Mouse (Mus musculus): ENCODE measurements around the gene Yrdc. TPM values are rescaled to one million over a fixed set of nuclear protein-coding genes. Genes with fewer than 3 reads are reported as not detected.

Yrdc gene
- polyA plus RNA-seq, 1 experiment = 22.4 TPM

DNA sequence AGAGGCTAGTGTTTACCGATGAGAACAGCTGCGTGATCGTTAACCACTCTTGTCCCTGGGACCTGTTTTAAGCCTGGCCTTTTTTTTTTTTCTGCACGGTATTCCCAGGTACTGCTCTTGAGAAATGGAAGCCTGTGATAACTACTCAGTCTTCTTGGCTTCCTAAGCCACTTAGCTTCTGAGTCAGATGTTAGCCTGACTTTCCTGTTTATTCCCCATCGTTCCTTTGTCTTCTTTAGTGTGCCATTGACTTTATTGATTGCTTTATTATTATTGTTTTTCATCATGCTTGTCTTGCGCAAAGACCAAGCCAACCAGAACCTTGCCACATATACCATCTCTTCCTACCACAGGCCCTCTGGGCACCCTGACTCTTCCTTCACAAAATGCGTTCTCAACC is 40.4 kb upstream of the Yrdc start:
- Histone ChIP-seq H3K36me3 (ENCODE audit: control insufficient read depth, insufficient read depth, low read length) (peaks cover 32% of the 10 kb centered on the region), H3K27me3 (ENCODE audit: control insufficient read depth, insufficient read depth, low read length) (no peaks in the 10 kb centered on the region), H3K27ac (ENCODE audit: insufficient read depth, low read depth, low read length) (no peak overlapping the region), H3K4me1 (ENCODE audit: control insufficient read depth, insufficient read depth, insufficient read length, low read length) (peaks cover 20% of the 10 kb centered on the region; the same call in 1 of the 2 replicates), H3K4me3 (ENCODE audit: low read depth, low read length) (no peak overlapping the region)
- TF ChIP-seq POLR2A (IDR thresholded peaks at IDR 0.05; ENCODE audit: low read depth, low read length) = no peak
- no peak for TF ChIP-seq CTCF (IDR thresholded peaks at IDR 0.05; ENCODE audit: extremely low read depth, insufficient read length, insufficient replicate concordance, low read depth, low read length)
- 73% methylated on average over 7 of the region's 7 CpGs for WGBS

DNA sequence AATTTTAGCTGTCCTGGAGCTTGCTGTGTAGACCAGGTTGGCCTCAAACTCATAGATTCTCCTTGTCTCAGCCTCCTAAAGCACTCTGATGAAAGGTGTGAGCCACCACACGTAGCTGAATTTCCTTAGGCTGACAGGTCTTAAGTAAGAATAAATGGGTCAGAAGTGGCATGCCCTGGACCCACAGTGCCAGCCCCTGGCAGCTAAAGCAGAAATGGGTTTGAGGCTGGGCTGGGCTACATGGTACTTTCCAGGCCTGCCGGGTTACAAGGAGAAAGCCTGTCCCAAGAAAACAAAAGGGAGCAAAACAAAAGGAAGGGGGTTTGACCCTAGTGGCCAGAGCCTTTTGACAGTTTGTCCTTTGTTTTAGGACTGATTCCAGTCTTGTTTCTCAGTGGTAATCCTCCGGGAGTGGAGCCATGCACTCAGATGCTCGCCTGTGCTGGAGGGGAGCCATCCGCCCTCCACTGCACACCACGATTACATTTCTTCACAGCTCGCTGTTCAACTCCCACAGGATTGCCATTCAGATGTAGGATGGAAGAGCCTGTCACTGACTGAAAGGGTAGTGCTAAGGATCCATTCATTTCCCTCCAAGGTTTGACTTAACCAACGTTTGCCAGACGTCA is 39.0 kb upstream of the Yrdc start:
- 76% methylated on average over 9 of the region's 9 CpGs for WGBS
- Histone ChIP-seq H3K4me3 (ENCODE audit: low read depth, low read length) (no peak overlapping the region), H3K27ac (ENCODE audit: insufficient read depth, low read depth, low read length) (no peak overlapping the region), H3K4me1 (ENCODE audit: control insufficient read depth, insufficient read depth, insufficient read length, low read length) (peaks cover 14% of the 10 kb centered on the region; the same call in 1 of the 2 replicates), H3K36me3 (ENCODE audit: control insufficient read depth, insufficient read depth, low read length) (peaks cover 28% of the 10 kb centered on the region), H3K27me3 (ENCODE audit: control insufficient read depth, insufficient read depth, low read length) (no peaks in the 10 kb centered on the region)
- TF ChIP-seq POLR2A (IDR thresholded peaks at IDR 0.05; ENCODE audit: low read depth, low read length) = no peak
- TF ChIP-seq CTCF (IDR thresholded peaks at IDR 0.05; ENCODE audit: extremely low read depth, insufficient read length, insufficient replicate concordance, low read depth, low read length) = no peak

DNA sequence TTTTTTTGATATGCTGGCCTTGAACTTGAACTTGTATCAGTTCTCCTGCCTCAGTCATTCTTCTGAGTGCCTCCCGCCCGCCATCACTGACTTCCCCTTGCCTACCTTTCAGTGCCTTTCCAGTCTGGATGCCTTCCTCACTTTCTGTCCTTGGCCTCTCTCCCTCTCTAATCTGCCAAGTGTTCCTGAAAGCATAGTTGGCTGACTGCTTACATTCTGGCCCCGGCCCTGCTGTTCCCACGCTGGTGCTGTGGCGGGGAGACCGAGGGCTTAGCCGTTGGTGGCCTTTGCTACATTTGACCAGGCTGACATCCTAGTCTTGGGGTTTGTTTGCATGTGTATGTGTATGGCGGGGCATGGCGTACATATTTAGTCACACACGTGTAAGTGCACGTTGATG is 34.6 kb upstream of the Yrdc start:
- no peak for TF ChIP-seq CTCF (IDR thresholded peaks at IDR 0.05; ENCODE audit: extremely low read depth, insufficient read length, insufficient replicate concordance, low read depth, low read length)
- TF ChIP-seq POLR2A (IDR thresholded peaks at IDR 0.05; ENCODE audit: low read depth, low read length) = no peak
- WGBS = 82% methylated on average over 11 of the region's 11 CpGs
- peaks cover 14% of the 10 kb centered on the region; the same call in 1 of the 2 replicates for H3K4me1 ChIP-seq (ENCODE audit: control insufficient read depth, insufficient read depth, insufficient read length, low read length)
- H3K27ac ChIP-seq (ENCODE audit: insufficient read depth, low read depth, low read length) = no peak overlapping the region
- no peaks in the 10 kb centered on the region for H3K27me3 ChIP-seq (ENCODE audit: control insufficient read depth, insufficient read depth, low read length)
- H3K4me3 ChIP-seq (ENCODE audit: low read depth, low read length) = no peak overlapping the region
- peaks cover 25% of the 10 kb centered on the region for H3K36me3 ChIP-seq (ENCODE audit: control insufficient read depth, insufficient read depth, low read length)

DNA sequence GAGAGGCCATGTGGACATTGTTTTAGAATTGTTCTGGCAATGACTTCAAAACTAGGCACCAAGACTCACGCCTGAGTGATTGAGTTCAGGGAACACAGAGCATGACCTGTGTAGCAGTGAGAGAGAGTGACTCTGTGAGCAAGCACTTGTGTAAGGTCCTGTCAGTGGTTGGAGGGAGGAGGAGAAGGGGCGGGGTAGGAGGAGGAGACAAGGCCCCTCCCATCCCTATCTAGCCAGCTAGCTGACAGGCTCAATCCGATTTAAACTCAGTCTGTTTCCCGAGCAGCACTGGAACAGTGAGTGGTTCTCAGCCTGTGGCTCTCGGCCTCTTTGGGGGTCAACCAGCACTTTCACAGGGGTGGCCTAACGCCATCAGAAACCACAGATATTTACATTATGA is 32.7 kb upstream of the Yrdc start:
- WGBS = 12% methylated on average over 6 of the region's 6 CpGs
- H3K36me3 ChIP-seq (ENCODE audit: control insufficient read depth, insufficient read depth, low read length) = peaks cover 30% of the 10 kb centered on the region
- no peak for TF ChIP-seq CTCF (IDR thresholded peaks at IDR 0.05; ENCODE audit: extremely low read depth, insufficient read length, insufficient replicate concordance, low read depth, low read length)
- peak; percentile 63; the same call in 1 of the 2 replicates for TF ChIP-seq POLR2A (IDR thresholded peaks at IDR 0.05; ENCODE audit: low read depth, low read length)
- peak overlapping the region; percentile 48 for H3K27ac ChIP-seq (ENCODE audit: insufficient read depth, low read depth, low read length)
- H3K4me1 ChIP-seq (ENCODE audit: control insufficient read depth, insufficient read depth, insufficient read length, low read length) = peaks cover 14% of the 10 kb centered on the region; the same call in 1 of the 2 replicates
- no peak overlapping the region for H3K4me3 ChIP-seq (ENCODE audit: low read depth, low read length)
- H3K27me3 ChIP-seq (ENCODE audit: control insufficient read depth, insufficient read depth, low read length) = no peaks in the 10 kb centered on the region

DNA sequence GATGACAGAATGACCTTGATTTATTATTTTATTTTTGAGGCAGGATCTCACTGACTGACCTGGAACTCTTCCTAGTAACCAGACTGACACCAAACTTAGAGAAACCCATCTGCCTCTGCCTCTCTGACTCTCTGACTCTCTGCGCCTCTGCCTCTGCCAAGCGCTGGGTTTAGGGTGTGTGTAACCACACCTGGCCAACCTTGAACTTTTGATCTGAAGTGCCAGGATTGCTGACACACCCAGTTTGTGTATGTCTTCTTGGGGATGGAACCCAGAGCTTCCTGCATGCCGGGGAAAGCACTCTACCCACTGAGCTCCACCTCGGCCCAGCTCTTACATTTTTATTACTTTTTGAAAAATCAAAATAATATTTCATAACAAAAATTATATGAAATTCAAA is 31.6 kb upstream of the Yrdc start:
- Histone ChIP-seq H3K27ac (ENCODE audit: insufficient read depth, low read depth, low read length) (peak overlapping the region; percentile 48; the same call in 1 of the 2 replicates), H3K36me3 (ENCODE audit: control insufficient read depth, insufficient read depth, low read length) (peaks cover 39% of the 10 kb centered on the region)

DNA sequence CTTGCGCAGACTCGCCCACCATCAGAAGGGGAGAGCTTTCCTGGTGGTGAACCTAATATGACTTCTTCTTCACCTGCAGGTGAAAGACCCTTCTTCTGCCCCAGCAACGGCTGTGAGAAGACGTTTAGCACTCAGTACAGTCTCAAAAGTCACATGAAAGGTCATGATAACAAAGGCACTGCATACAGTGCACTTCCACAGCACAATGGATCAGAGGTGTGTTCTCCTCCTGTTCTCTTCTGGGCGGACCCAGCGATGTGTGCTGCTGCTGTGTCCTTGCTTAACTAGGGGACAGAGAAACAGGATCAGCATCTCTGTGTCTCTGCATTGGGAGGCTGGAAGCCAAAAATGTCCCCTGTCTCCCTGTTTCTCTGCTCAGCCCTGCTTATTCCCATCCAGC is 25.5 kb upstream of the Yrdc start:
- Histone ChIP-seq H3K36me3 (ENCODE audit: control insufficient read depth, insufficient read depth, low read length) (peaks cover 71% of the 10 kb centered on the region), H3K27ac (ENCODE audit: insufficient read depth, low read depth, low read length) (no peak overlapping the region), H3K4me1 (ENCODE audit: control insufficient read depth, insufficient read depth, insufficient read length, low read length) (no peaks in the 10 kb centered on the region), H3K27me3 (ENCODE audit: control insufficient read depth, insufficient read depth, low read length) (no peaks in the 10 kb centered on the region), H3K4me3 (ENCODE audit: low read depth, low read length) (no peak overlapping the region)
- WGBS = 91% methylated on average over 6 of the region's 6 CpGs
- no peak for TF ChIP-seq CTCF (IDR thresholded peaks at IDR 0.05; ENCODE audit: extremely low read depth, insufficient read length, insufficient replicate concordance, low read depth, low read length)

More for the DNA sequence above, 31.6 kb upstream of the Yrdc start:
- Histone ChIP-seq H3K27me3 (ENCODE audit: control insufficient read depth, insufficient read depth, low read length) (no peaks in the 10 kb centered on the region), H3K4me1 (ENCODE audit: control insufficient read depth, insufficient read depth, insufficient read length, low read length) (peaks cover 14% of the 10 kb centered on the region; the same call in 1 of the 2 replicates), H3K4me3 (ENCODE audit: low read depth, low read length) (no peak overlapping the region)
- 22% methylated on average over 4 of the region's 4 CpGs for WGBS
- TF ChIP-seq CTCF (IDR thresholded peaks at IDR 0.05; ENCODE audit: extremely low read depth, insufficient read length, insufficient replicate concordance, low read depth, low read length) (no peak), POLR2A (IDR thresholded peaks at IDR 0.05; ENCODE audit: low read depth, low read length) (no peak)

DNA sequence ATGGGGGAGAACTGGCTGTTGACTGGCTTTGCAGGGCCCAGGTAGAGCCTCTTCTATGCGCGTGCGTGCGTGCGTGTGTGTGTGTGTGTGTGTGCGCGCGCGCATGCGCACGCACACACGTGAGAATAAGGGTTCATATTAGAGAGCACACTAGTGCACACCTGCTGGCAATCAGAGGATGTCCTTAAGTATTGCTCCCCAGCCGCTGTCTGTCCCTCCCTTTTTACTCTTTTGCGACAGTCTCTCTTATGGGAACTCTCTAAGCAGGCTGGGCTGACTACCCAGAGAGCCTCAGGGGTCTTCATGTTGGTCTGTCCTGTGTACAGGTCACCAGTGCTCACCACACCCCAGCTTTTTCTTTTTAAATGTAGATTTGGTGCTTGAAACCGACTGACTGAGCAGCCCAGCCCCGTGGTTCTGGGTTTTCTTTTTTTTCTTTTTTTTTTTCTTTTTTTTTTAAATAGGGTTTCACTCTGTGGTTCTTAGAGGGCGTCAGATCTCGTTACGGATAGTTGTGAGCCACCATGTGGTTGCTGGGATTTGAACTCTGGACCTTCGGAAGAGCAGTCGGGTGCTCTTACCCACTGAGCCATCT is 25.0 kb upstream of the Yrdc start:
- Histone ChIP-seq H3K4me3 (ENCODE audit: low read depth, low read length) (no peak overlapping the region), H3K4me1 (ENCODE audit: control insufficient read depth, insufficient read depth, insufficient read length, low read length) (no peaks in the 10 kb centered on the region), H3K27ac (ENCODE audit: insufficient read depth, low read depth, low read length) (no peak overlapping the region), H3K36me3 (ENCODE audit: control insufficient read depth, insufficient read depth, low read length) (peaks cover 71% of the 10 kb centered on the region), H3K27me3 (ENCODE audit: control insufficient read depth, insufficient read depth, low read length) (no peaks in the 10 kb centered on the region)
- WGBS = 95% methylated on average over 21 of the region's 21 CpGs
- no peak for TF ChIP-seq CTCF (IDR thresholded peaks at IDR 0.05; ENCODE audit: extremely low read depth, insufficient read length, insufficient replicate concordance, low read depth, low read length)
- no peak for TF ChIP-seq POLR2A (IDR thresholded peaks at IDR 0.05; ENCODE audit: low read depth, low read length)
